Mouse (Mus musculus) erythroblast, adult 5-6 weeks (primary cell): ENCODE data around the gene Zfp599. TPM values are rescaled to one million over a fixed set of nuclear protein-coding genes. Genes with fewer than 3 reads are reported as not detected.

Source experiments
- ATAC-seq: replicated peaks from 2 replicates; pipeline ENCODE4 v1.8.0; 2016; ENCODE audit warnings: moderate number of reproducible peaks, mild to moderate bottlenecking, moderate TSS enrichment, inconsistent platforms; ENCODE audit not compliant: poor library complexity, low FRiP score, severe bottlenecking
- total RNA-seq, 2 experiments: library from RNA; stranded (forward) in 1 of 2; stranded (reverse) in 1 of 2; fragments of 150-400 nt in 1 of 2; fragments of 200-764, 138-1000 nt in 1 of 2; gene quantifications; 2 replicates each; pipeline versions ENCODE4 v1.2.3 to v1.2.4; 2015 to 2017; ENCODE audit warnings: low replicate concordance in 2 of 2

Zfp599 gene
- total RNA-seq, 2 experiments from 2014 or later, result 0.17 to 0.96 TPM

DNA sequence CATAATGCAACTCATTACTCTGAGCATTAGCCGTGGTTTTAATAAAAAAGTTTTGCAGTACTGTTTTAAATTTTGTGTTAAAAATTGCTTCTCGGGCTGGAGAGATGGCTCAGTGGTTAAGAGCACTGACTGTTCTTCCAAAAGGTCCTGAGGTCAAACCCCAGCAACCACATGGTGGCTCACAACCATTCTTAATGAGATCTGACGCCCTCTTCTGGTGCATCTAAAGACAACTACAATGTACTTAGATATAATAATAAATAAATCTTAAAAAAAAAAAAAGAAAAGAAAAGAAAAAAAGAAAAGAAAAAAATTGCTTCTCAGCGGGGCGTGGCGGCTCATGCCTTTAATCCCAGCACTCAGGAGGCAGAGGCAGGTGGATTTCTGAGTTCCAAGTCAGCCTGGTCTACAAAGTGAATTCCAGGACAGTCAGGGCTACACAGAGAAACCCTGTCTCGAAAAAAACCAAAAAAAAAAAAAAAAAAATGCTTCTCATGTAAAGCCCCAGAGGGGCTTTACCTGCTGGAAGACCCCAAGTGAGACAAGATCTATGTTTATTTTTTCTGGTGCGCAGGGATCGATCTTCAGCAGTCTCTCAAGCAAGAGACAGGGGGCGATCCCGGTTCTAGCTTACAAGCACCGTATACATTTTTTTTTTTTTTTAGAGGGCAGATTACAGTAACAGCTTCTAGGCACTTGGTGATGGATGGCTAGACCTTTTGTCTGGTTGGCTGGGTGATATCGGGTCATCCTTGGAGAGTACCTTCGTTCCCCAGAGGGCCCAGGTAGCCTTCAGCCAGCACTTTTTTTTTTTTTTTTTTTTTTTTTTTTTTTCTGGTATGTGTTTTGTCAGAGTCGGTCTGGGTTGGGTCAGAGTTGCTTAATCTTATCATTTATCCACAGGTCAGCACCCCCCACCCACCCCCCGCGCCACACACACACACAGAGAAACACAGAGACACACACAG lies 34.9 kb downstream of the Zfp599 start:
- ATAC-seq, result peak; percentile 40

DNA sequence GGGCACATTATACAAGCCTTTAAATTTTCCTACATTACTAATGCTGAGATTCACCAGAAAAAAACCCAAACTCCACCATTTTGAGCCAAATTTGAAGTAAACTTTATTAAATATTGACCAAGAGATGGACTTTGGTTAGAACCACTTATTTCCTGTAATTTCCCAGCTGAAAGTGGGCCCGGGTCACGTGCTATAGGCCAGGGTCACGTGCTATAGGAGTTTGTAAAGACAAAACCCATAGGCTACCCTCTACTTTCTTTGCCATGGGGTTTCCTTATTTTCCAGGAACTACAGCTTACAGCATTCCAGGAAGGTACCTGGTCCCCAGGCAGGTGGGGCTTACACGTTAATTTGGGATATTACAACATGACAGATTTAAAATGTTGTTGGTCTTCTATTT lies 35.6 kb downstream of the Zfp599 start:
- ATAC-seq, result no peak

DNA sequence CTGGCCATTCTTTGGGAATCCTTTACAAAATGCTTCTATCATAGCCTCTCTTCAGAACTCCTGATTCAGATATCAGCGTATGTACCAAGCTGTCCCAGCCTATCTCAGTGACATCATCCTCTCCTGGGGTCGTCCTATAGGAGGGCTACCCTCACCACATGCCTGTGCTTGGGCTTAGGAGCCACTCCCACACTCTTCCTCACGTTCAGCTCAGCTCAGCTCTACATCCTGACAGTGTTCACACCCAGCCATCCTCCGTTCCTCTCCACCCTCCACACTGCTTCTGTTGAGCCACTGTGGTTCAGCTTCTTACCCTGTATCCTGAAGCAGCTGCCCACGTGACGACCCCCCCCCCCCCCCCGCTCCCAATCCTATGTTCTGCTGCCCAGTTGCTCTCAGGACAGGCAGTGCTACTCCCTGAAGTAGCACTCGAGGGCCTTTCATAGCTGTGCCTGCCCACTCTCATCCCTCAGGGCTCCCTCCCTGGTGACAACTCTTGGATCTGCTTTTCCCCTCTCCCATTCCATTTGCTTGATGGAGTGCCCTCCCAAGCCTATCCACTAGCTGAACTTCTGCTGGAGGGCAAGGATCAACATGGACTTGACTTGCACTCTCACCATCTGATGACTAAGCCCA lies 41.7 kb downstream of the Zfp599 start:
- ATAC-seq, result no peak

DNA sequence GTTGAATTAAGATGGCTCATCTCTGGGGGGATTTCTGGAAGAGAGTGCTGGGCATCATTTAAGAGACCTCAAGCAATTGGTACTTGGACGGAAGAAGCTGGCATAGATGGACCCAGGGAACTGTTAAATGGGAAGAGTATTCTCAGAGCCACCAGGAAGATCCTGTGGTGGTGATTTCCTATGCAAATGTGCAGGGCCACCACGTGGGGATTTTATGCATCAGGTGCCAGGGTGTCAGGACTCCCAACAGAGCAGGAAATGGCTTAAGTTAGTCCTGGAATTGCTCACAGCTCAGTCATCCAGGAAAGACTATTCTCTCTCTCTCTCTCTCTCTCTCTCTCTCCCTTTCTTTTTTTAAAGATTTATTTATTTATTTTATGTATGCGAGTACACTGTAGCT lies 43.0 kb downstream of the Zfp599 start:
- no peak for ATAC-seq

DNA sequence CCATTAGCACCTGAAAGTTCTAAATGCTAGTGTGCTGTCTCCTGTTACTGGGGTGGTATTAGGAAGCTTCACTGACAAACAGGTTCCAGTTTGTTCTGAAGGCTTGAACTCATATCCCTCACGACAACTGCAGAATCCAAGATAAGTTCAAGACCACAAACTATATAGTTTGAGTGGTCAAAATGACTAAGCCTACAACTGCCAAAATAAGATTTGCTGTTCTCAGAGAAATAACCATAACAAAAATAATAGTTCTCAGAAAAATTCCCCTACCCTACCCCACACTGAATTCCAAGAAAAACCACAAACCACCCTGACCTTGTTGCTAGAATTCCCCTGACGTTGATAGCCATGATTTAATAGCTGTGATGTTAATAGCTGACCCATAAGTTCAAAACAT lies 45.1 kb downstream of the Zfp599 start:
- ATAC-seq, result no peak

DNA sequence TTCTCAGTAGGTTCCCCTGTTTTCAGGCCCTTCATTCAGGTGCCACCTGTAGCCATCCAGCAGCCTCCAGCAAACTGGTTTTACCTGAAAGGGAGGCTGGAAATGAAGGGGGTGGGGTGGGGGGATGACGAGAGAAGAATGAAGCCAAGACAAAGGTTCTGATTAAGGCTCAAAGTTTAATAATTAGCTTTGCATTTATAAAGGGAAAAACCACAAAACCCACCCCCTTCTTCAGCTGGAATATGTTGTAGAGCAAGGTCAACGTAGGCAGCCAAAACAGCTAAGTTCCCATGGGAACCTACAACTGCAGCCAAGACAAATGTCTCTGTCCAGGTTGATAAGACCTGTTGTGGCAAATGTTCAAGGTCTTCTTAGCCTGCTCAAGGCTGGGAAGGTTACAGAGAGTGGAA lies 45.9 kb downstream of the Zfp599 start:
- ATAC-seq, result no peak

Other genes with a start within 250 kb of the Zfp599 start
- gene Elavl3, start 207.9 kb downstream of the Zfp599 start, total RNA-seq (2015; ENCODE audit: low replicate concordance), result not detected in 2 replicates
- not detected in 2 replicates for gene Elavl3, start 207.9 kb downstream of the Zfp599 start, total RNA-seq (2017; ENCODE audit: low replicate concordance)
- gene Gm49318, start 188.6 kb downstream of the Zfp599 start, total RNA-seq (2015; ENCODE audit: low replicate concordance), result not detected in 2 replicates
- gene Gm49318, start 188.6 kb downstream of the Zfp599 start, total RNA-seq (2017; ENCODE audit: low replicate concordance), result not detected in 2 replicates
- gene Zfp653, start 188.5 kb downstream of the Zfp599 start, total RNA-seq (2015; ENCODE audit: low replicate concordance), result 1.0 and 4.0 TPM in 2 replicates
- 1.6 and 2.8 TPM in 2 replicates for gene Zfp653, start 188.5 kb downstream of the Zfp599 start, total RNA-seq (2017; ENCODE audit: low replicate concordance)
- gene Ecsit, start 174.5 kb downstream of the Zfp599 start, total RNA-seq (2015; ENCODE audit: low replicate concordance), result 1.9 and 3.3 TPM in 2 replicates
- gene Ecsit, start 174.5 kb downstream of the Zfp599 start, total RNA-seq (2017; ENCODE audit: low replicate concordance), result 3.5 and 4.2 TPM in 2 replicates
- not detected in 2 replicates for gene Cnn1, start 160.7 kb downstream of the Zfp599 start, total RNA-seq (2015; ENCODE audit: low replicate concordance)
- gene Cnn1, start 160.7 kb downstream of the Zfp599 start, total RNA-seq (2017; ENCODE audit: low replicate concordance), result not detected in 2 replicates
- 28.4 and 30.7 TPM in 2 replicates for gene Elof1, start 142.7 kb downstream of the Zfp599 start, total RNA-seq (2015; ENCODE audit: low replicate concordance)
- gene Elof1, start 142.7 kb downstream of the Zfp599 start, total RNA-seq (2017; ENCODE audit: low replicate concordance), result 14.1 and 15.8 TPM in 2 replicates
- 10.8 and 20.7 TPM in 2 replicates for gene Acp5, start 124.2 kb downstream of the Zfp599 start, total RNA-seq (2015; ENCODE audit: low replicate concordance)
- gene Acp5, start 124.2 kb downstream of the Zfp599 start, total RNA-seq (2017; ENCODE audit: low replicate concordance), result 9.8 and 18.1 TPM in 2 replicates
- gene Pigyl, start 103.0 kb downstream of the Zfp599 start, total RNA-seq (2015; ENCODE audit: low replicate concordance), result 5.6 and 8.8 TPM in 2 replicates
- gene Pigyl, start 103.0 kb downstream of the Zfp599 start, total RNA-seq (2017; ENCODE audit: low replicate concordance), result 8.2 and 9.3 TPM in 2 replicates
- gene Zfp872, start 71.8 kb downstream of the Zfp599 start, total RNA-seq (2015; ENCODE audit: low replicate concordance), result not detected in 2 replicates
- gene Zfp872, start 71.8 kb downstream of the Zfp599 start, total RNA-seq (2017; ENCODE audit: low replicate concordance), result not detected in 2 replicates
- 6.5 and 25.4 TPM in 2 replicates for gene Zfp809, start 34.2 kb downstream of the Zfp599 start, total RNA-seq (2015; ENCODE audit: low replicate concordance)
- gene Zfp809, start 34.2 kb downstream of the Zfp599 start, total RNA-seq (2017; ENCODE audit: low replicate concordance), result 11.0 and 14.8 TPM in 2 replicates
- gene Zfp810, start 47.8 kb upstream of the Zfp599 start, total RNA-seq (2015; ENCODE audit: low replicate concordance), result 0.63 and 4.0 TPM in 2 replicates
- 0.43 and 3.2 TPM in 2 replicates for gene Zfp810, start 47.8 kb upstream of the Zfp599 start, total RNA-seq (2017; ENCODE audit: low replicate concordance)
- 43.7 and 47.1 TPM in 2 replicates for gene Anln, start 129.3 kb upstream of the Zfp599 start, total RNA-seq (2015; ENCODE audit: low replicate concordance)
- gene Anln, start 129.3 kb upstream of the Zfp599 start, total RNA-seq (2017; ENCODE audit: low replicate concordance), result 35.8 and 68.9 TPM in 2 replicates
- gene 9530077C05Rik, start 151.6 kb upstream of the Zfp599 start, total RNA-seq (2015; ENCODE audit: low replicate concordance), result 1.5 and 2.3 TPM in 2 replicates
- 1.1 and 2.0 TPM in 2 replicates for gene 9530077C05Rik, start 151.6 kb upstream of the Zfp599 start, total RNA-seq (2017; ENCODE audit: low replicate concordance)
- not detected in 2 replicates for gene Gm17545, start 194.4 kb upstream of the Zfp599 start, total RNA-seq (2015; ENCODE audit: low replicate concordance)
- not detected in 2 replicates for gene Gm17545, start 194.4 kb upstream of the Zfp599 start, total RNA-seq (2017; ENCODE audit: low replicate concordance)
- 39.6 and 45.8 TPM in 2 replicates for gene Rp9, start 209.8 kb upstream of the Zfp599 start, total RNA-seq (2015; ENCODE audit: low replicate concordance)
- gene Rp9, start 209.8 kb upstream of the Zfp599 start, total RNA-seq (2017; ENCODE audit: low replicate concordance), result 24.4 and 53.5 TPM in 2 replicates
- gene Bbs9, start 215.8 kb upstream of the Zfp599 start, total RNA-seq (2015; ENCODE audit: low replicate concordance), result 5.0 and 13.8 TPM in 2 replicates
- 5.3 and 9.2 TPM in 2 replicates for gene Bbs9, start 215.8 kb upstream of the Zfp599 start, total RNA-seq (2017; ENCODE audit: low replicate concordance)